Mouse (Mus musculus) urinary bladder, postnatal 36 days (tissue): ENCODE measurements around the gene Pbxip1.
"Not testable (repeated sequence)": the region's sequence is repeated elsewhere in the genome, so short reads cannot be mapped to it uniquely, and the experiment has no call there.

Source experiments
- DNase-seq, 2 experiments: peaks; one replicate each; pipeline ENCODE4 v3.0.0; 2022; ENCODE audit warnings: low spot score in 2 of 2, mixed read lengths in 1 of 2

Pbxip1 gene

DNA sequence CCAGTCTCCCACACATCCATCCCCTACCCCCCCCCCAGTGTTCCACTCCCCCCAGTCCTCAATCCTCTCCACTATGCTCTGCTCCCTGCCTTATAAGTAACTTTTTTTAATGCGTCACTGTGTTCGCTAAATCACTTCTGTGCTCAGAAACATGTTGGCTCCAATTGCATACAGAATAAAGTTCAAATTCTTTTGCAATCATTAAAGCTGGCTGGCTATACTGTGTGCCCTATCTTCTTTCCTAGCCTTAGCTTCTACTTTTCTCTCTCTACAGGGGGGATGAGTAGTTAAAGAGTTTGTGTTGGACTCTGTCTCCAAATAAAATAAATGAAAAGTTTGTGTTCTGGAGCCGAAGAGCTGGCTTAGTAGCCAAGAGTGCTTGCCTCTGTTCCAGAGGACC lies 26.8 kb upstream of the Pbxip1 start:
- DNase-seq: no peak

DNA sequence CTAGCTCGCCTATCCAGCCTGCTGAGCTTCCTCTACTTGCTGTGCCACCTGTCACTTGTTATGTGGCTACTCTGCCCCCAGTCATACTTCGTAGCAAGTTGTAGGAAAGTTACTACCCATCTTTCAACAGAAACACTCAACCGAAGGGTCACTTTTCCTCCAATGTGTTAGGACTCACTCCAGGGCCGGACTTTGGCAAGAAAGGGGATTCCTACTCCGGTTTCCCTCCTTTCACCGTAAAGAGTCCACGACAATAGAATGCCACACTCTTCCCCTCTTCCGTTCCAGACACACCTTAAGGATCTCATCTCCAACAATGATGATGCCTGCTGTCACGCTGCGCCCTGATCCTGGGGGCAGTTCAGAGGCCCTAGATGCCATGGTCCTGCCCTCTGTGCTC lies 25.6 kb upstream of the Pbxip1 start:
- no peak for DNase-seq

DNA sequence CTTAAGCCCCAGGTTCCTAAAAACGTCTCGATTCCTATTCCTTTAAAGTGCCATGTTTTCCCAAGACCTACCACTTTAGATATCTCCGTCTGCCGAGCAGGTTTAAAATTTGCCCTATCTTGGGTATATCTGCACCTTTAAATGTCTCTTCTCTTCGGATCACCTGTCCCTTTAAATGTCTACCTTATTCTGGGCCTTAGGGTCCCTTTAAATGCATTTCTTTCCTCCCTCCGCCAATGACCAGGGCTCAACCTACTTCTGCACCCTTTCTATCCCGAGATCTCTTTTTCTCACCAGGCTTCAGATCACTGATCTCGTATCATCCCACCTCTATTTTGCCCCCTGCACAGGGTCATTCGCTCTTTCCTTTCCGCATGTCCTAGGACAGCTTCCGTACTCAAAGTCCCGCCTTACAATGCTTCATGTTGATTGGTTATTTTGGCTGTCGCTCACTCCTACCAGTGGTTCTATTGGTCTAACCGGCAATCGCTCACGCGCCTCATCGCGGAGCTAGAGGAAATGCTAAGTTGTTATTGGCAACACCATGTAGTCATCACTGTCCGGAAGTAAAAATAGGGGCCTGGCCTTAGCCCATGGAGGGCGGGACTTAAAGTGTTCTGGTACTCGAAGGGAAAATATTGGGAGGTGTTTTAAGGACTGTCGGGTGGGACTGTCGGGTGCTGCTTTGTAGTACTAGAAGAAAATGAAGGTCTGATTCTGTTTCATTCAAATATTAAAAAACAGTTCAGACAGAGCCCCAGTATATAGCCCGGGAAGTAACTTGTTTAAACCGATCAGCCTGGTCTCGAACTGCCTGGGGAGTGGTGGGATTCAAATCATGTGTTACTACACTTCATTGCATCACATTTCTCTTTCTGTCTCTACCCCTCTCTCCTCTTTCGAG lies 24.8 kb upstream of the Pbxip1 start, which contains the start of gene Flad1:
Gene Flad1 (minus strand): TSS at position 381 of the 904 bp plus-strand sequence.
- peak; percentile 99 to 100 for DNase-seq

DNA sequence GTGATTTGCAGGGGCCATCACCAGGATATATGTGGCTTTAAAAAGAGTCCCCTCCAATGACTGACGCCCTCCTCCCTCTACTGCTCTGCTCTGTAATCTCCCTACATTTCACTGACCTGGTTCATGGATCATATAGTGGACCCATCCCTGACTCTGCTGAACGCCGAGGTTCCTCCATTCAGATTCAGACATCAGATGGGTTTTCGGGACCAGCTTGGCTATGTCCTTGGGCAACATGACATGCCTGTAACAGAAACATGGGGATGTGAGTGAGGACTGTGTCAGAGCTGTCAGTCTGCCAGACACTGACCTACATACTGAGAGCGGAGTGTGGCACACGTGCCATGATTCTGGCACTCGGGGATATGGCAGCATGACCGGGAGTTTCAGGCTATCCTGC lies 20.3 kb upstream of the Pbxip1 start:
- no peak for DNase-seq

DNA sequence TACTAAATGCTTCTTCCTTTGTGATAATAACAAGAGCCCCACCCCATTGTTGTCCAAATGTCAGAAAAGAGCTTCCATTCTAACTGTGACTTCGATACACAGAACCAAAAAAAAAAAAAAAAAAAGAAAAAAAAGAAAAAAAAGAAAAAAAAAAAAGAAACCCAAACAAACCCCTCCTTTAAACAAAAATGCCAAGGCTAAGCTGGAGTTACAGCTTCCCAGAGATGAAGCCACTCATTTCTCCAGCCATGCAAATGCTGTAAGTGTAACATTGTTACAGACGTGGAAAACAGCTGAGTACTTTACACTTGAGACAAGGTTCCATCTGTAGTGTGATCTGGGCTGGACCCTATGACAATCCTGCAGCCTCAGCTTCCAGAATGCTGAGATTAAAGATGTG lies 19.4 kb upstream of the Pbxip1 start:
- DNase-seq: no peak

DNA sequence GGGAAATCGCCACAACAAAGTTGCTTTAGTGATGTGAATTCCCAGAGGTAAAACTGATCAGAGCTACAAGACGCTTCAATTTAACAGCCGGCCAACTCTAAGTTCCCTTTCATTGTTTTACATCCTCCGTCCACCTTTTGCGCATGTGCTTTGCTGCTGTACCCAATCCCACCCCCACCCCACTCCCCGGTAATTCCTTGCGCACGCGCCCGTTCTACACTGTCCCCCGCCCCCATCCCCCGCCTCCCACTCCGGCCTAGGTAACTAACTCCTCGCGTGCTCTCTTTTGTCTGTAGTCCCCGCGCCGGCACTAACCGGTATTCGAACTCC lies 18.7 kb upstream of the Pbxip1 start:
- no peak for DNase-seq

DNA sequence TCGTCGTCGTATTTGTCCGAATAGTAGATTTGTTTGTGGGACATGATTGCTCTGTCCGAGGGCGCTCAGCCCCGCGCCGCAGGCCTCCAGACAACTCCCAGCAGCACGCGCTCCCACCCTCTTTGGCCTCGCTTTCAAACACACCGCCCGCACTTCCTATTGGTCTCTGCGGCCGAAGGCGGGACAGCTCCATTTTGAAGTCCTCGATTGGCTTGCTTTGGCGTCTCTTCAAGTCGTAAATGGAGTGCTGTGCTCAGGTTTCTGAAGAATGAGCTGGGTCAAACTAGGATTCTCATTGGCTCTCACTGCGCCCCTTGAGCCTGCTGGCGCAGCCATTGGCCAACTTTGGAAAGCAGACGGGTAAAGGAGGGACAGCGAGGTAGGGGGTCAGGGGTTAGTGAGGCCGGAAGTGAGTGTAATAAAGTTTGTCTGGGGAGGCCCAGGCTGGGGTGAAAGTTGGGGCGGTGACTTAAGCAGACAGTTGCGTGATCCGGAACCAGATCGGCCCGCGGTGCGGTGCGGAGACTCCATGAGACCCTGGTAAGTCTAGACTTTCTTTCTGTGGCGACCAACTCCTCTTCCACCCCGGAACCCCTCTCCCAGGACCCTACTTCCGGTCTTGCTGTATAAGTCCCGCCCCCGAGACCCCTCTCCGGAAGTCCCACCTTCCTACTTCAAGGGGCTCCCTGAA lies 18.2 kb upstream of the Pbxip1 start, which contains the start of the genes Cks1b and Shc1:
Gene Cks1b (minus strand): TSS at position 214 of the 691 bp plus-strand sequence.
Gene Shc1 (plus strand): TSS at position 274 of the 691 bp plus-strand sequence.
- DNase-seq: peak; percentile 88 to 94

DNA sequence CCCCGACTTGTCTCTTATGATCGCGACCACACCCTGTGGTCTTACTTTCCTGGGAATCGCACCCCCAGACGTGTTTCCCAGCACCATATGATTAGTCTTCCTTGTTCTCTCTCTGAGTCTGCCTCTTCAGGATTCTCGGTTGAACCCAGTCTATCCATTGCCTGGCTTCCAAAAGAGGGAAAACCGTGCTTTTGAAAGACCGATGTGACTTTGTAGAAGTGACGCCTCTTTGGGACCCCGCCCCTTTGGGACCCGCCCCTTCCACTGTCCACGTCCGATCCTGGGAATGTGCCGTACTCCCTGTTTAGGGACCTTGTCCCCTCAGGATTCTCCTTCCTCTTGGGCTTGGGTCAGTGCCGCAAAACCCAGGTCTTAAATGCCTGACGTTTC lies 17.6 kb upstream of the Pbxip1 start:
- DNase-seq: peak; percentile 60 to 82

DNA sequence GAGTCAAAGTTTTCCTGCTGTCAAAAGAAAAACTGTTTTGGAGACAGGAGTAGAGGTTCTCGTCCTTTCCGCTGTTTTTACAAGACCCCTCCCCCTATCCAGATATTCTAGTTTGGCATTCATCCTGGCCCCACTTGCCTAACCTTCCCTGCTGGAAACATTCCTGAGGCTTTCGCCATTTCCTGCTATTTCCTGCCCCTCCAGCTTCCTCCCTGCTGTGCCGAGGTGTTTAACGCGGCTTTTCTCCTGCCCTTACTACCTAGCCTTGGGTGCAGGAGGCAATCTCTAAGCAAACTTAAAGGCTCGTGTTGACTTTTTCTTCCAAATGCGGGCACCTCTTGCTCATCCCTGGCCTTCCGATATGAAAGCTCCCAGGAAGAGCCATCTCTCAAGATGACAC lies 16.9 kb upstream of the Pbxip1 start:
- peak; percentile 31 to 70 for DNase-seq

DNA sequence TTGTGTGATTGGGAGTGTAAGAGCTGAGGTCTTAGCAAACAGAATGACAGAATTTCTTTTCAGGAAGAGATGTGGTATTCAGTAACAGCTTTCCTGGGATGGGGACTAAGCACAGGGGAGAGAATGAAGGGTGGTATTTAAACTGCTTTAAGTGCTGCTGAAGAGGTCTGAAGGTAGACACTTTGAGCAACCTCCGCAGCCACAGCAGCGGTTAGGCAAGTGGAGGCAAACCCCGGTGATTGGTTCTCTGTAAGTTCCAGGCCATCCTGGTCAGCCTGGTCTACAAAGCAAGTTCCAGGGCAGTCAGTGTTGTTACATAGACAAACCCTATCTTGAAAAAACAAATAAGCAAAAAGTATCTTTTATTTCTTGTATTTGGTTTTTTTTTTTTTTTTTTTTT lies 16.5 kb upstream of the Pbxip1 start:
- no peak for DNase-seq

DNA sequence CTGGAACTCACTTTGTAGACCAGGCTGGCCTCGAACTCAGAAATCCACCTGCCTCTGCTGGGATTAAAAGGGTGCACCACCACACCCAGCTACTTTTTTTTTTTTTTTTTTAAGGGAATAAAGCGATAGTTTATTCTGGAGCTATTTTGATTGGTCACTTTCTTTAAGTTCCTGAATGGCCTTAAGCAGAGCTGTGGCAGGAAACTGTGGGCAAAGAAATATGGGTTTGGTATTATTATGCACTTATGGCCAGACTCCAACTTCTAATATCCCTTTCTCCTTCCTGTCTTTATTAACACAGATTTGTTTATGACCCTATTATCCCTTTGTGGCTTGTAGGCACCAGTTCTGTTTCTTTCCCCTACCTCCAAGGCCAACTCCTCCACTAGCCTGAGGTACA lies 16.1 kb upstream of the Pbxip1 start:
- DNase-seq: no peak

DNA sequence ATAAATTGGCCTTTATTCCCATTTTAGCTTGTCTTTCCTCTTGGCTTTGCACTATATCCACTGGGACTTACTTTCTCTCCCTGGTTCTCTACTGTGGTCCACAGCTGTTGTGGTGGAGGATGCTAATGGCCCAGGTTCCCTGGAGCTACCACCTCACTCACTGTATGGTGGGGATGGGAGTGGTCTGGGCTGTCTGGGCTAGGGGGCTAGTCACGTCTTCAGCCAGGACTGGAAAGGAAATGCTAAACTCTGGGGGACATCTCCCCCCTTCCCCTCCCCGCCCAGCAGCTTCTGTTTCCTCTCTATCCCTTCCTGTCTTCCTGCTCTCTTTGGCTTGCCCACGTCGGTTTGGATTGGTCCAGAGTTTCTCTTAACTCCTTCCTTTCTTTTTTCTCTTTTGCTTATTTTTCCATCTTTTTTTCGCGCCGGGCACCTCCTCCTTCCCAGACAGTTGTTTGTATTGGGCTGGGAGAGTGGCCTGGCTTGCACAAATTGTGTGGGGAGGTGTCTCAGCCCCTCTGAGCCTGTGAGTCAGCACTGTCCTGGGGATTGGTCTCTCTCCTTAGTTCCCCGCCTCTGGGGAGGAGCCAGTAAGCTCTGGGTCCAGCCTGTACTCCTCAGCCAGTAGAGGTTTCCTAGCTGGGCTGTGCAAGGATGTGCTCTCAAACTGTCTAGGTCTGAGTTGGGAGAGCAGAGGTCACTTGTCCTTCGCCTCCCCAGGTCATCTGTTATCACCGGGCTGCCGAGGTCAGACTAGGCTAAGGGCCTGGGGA lies 15.3 kb upstream of the Pbxip1 start:
- peak; percentile 59 to 84 for DNase-seq

DNA sequence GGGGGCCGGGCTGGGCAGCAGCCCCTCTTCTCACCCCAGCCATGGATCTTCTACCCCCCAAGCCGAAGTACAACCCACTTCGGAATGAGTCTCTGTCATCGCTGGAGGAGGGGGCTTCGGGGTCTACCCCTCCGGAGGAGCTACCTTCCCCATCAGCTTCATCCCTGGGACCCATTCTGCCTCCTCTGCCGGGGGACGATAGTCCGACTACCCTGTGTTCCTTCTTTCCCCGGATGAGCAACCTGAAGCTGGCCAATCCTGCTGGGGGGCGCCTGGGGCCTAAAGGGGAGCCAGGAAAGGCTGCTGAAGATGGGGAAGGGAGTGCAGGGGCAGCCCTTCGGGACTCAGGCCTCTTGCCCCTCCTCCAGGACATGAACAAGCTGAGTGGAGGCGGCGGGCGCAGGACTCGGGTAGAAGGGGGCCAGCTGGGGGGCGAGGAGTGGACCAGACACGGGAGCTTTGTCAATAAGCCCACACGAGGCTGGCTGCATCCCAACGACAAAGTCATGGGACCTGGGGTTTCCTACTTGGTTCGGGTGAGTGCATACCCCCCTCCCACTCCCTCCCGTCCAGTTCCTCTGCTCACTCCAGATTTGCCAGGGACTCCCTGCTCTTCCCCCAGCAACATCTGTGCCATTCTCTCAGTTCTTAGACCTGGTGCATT lies 14.6 kb upstream of the Pbxip1 start:
- peak in 1 of 2 experiments; percentile 21 for DNase-seq

DNA sequence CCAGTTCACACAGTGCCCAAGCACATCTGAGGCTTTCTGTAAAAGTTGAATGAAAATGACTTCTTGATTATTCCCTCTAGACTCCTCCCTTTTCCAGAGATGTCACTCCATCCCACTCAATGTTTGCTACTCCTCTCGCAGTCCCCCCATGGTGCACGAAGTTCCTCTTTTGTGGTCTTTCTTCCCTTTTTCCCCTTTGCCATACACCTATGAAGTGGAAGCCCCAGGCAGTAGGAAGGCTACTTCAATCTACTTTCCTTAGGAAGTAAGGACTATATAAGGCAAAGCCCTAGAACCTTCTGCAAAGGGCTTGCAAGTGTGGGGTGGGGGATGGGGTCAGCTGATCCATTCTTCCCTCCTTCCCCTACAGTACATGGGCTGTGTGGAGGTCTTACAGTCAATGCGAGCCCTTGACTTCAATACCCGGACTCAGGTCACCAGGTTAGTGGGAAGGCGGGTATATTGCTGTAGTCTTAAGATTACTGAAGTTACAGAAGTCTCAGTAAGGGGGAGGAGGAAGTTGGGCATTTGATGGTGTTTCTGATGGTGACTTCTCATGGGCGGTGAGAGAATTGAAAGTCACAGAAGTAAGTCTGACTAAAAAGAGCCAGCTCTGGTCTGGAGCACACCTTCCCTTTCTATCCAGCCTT lies 13.8 kb upstream of the Pbxip1 start:
- DNase-seq: no peak

DNA sequence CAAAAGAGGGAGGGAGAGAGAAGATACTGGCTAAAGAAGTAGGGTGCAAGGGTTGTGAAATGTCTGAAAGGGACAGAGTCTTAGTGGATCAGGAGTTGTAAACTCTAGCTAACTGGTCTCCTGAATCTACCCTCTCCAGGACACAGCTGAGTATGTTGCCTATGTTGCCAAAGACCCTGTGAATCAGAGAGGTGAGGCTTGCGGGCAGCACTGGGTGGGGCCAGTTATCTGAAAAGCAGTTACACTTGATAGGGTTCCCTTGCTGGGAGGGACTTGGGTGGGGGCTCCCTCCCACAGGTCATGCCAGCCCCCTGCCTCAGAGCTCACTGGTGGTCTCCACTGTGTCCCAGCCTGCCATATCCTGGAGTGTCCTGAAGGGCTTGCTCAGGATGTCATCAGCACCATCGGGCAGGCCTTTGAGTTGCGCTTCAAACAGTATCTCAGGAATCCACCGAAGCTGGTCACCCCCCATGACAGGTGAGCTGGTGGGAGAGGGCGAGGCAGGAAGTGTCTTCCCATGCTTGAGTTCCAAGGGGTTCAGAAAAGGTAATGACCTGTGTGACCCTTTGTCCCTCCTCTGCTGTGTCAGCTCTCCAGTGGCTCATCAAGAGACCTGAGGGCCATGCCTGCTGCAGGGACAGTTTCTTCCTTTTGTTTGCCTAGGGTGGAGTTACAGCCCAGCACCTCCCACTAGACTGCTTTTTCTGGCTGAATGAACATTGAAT lies 11.9 kb upstream of the Pbxip1 start:
- DNase-seq: no peak

DNA sequence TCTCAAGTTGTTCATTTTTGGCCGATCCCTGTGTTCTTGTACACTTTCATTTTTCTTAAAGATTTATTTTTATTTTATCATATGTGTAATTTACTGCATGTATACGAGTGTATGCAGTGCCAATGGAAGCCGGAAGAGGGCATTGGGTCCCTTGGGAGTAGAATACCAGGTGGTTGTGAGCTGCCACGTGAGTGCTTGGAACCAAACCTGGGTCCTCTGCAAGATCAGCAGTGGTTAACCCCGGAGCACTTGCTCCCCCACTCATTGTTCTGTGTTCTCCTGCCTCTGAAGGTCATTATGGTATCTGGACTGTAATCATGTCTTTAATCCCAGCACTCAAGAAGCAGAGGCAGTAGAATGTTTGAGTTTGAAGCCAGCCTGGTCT lies 11.4 kb upstream of the Pbxip1 start:
- no peak for DNase-seq

DNA sequence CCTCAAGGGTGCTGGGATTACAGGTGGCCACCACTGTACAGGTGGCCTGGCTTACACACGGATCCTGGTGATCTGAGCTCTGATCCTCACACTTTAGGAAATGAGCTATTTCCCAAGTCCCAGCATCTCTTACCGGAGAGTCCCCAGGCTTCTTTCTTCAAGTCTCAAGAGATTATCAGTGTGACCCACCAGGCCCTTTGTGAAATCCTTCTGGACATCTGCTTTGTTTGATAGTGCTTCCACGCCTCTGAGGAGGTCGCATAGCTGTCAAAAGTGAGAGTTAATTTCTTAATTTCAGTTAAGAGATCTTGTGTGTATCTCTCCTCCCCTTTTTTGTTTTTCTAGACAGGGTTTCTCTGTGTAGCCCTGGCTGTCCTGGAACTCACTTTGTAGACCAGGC lies 10.6 kb upstream of the Pbxip1 start:
- no peak for DNase-seq

DNA sequence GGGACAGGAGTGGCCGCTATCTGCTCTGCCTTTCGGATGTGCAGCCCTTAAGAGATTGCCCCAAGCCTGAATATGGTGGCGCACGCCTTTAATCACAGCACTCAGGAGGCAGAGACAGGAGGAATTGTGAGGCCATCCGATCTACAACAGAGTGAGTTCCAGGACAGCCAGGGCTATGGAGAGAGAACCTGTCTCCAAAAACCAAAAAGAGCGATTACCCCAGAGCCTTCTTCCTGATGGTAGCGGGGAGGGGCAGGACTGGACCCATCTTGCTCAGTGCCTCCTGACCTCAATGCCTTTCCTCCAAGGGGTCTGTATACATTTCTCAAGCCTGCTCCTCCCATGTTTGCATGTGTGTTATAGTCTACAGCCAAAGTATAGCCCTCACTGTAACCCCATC lies 7.5 kb upstream of the Pbxip1 start:
- not testable (repeated sequence) for DNase-seq

DNA sequence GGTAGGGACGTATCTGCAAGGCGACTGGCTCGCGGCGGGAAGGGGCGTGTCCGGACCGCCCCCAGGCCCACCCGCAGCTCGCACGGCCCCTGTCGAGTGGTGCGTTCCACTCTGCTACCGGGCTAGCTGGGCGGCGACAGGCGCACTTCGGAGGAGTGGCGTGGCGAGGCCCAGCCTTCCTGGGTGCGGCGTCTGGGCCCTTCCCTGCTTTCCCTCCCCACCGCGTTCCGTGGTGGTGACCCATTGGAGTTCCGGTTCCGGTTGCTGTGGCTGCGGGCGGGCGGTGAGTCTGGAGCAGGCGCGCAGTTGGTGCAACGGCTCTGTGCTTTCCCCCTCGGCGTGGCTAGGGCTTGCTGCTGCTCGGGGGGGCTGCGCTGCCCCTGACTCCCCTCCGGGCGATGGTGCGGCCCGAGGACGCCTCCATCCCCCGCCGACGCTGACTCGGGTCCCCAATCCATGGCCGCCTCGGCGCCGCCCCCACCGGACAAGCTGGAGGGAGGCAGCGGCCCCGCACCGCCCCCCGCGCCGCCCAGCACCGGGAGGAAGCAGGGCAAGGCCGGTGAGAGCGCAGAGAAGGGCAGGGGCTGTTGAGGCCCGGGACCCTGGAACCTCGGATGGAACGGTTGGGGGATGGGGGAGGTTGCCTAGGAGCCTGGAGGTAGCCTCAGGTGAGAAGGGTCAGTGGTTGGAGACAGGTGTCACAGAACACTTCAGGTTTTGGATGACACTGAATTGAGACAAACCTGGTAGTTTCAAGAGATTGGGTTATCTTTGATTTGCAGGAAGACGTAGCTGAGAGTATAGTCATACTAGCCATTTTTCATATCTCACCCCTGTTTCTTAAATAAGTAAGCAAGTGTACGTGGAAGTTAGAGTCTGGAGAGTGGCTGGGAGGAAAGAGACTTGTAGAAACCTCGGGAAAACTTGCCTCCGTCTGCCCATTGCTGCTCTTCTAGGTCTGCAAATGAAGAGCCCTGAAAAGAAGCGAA lies 6.0 kb upstream of the Pbxip1 start, which contains the start of gene Pygo2:
Gene Pygo2 (plus strand): TSS at position 44 of the 989 bp plus-strand sequence.
- DNase-seq: peak; percentile 93 to 97
